Mouse (Mus musculus): Measurements from ENCODE around the gene 4930558K02Rik. TPM values are rescaled to one million over a fixed set of nuclear protein-coding genes. Genes with fewer than 3 reads are reported as not detected.
A peak's percentile ranks its signal among the peaks of the same experiment; 100 is the strongest.

The 4930558K02Rik gene
- polyA plus RNA-seq, 1 experiment from 2014 or later: 0.20 TPM

GRCm38 (mm10) chr1:162001328-162001727 lies 21.9 kb upstream of the 4930558K02Rik start:
- ATAC-seq (ENCODE audit: low read depth): no peak
- H3K4me2 ChIP-seq (ENCODE audit: low read depth, low read length): no peak overlapping the region
- 50% methylated on average over 8 of the region's 8 CpGs for WGBS

DNA sequence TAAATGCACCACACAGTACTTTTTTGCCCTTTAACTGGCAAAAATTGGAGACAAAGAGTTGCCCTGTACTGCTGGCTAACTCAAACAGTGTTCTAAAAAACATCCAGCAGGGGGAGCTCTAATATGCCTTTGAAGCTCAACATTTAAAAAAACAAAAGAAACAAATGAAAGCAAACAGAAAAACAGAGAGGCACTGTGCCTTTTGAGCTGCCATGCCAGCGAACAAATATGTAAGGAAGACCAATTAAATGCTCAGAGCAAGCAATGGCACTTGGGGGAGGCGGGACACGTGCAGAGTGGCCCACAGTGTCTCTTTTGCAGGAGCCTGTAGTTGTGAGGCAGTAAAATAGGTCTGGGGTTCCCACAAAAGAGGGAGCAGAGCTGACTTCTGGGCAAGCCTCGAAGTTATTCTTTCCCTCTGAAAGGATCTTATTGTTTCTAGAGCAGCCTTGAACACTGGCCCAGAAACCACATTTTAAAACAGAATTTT lies 20.5 kb upstream of the 4930558K02Rik start:
- peak overlapping the region; percentile 16; the same call in 1 of the 2 replicates for H3K4me2 ChIP-seq (ENCODE audit: low read depth, low read length)
- H3K9me3 ChIP-seq (ENCODE audit: control insufficient read depth, low read length): no peaks in the 10 kb centered on the region
- ATAC-seq (ENCODE audit: low read depth): peak; percentile 92
- 0 out of 2 replicates have a peak overlapping the region, but pooled peaks have one; percentile 3 for H3K9ac ChIP-seq (replicated peaks; ENCODE audit: low read depth, low read length)
- H3K36me3 ChIP-seq (ENCODE audit: control insufficient read depth, insufficient read depth, low read length): no peaks in the 10 kb centered on the region
- no peaks in the 10 kb centered on the region for H3K27me3 ChIP-seq (ENCODE audit: control insufficient read depth, insufficient read depth, low read length)
- H3K4me3 ChIP-seq (ENCODE audit: low read depth, low read length): no peak overlapping the region
- H3K4me1 ChIP-seq (ENCODE audit: control insufficient read depth, insufficient read depth, low read length): peaks cover 19% of the 10 kb centered on the region
- H3K27ac ChIP-seq (ENCODE audit: low read depth, low read length): peak overlapping the region; percentile 74
- 0% methylated on average over 4 of the region's 4 CpGs for WGBS

More at GRCm38 (mm10) chr1:162001328-162001727, 21.9 kb upstream of the 4930558K02Rik start:
- H3K4me3 ChIP-seq (ENCODE audit: low read depth, low read length): no peak overlapping the region
- no peaks in the 10 kb centered on the region for H3K27me3 ChIP-seq (ENCODE audit: control insufficient read depth, insufficient read depth, low read length)
- no peaks in the 10 kb centered on the region for H3K36me3 ChIP-seq (ENCODE audit: control insufficient read depth, insufficient read depth, low read length)
- no peak overlapping the region for H3K9ac ChIP-seq (replicated peaks; ENCODE audit: low read depth, low read length)
- no peak overlapping the region for H3K27ac ChIP-seq (ENCODE audit: low read depth, low read length)
- H3K9me3 ChIP-seq (ENCODE audit: control insufficient read depth, low read length): no peaks in the 10 kb centered on the region
- H3K4me1 ChIP-seq (ENCODE audit: control insufficient read depth, insufficient read depth, low read length): peaks cover 21% of the 10 kb centered on the region

GRCm38 (mm10) chr1:161999338-161999737 lies 19.9 kb upstream of the 4930558K02Rik start:
- H3K27ac ChIP-seq (ENCODE audit: low read depth, low read length): peak overlapping the region; percentile 74
- H3K27me3 ChIP-seq (ENCODE audit: control insufficient read depth, insufficient read depth, low read length): no peaks in the 10 kb centered on the region
- H3K9ac ChIP-seq (replicated peaks; ENCODE audit: low read depth, low read length): 0 out of 2 replicates have a peak overlapping the region, but pooled peaks have one; percentile 3
- no peaks in the 10 kb centered on the region for H3K9me3 ChIP-seq (ENCODE audit: control insufficient read depth, low read length)
- H3K4me2 ChIP-seq (ENCODE audit: low read depth, low read length): no peak overlapping the region
- ATAC-seq (ENCODE audit: low read depth): no peak
- H3K4me3 ChIP-seq (ENCODE audit: low read depth, low read length): no peak overlapping the region
- H3K36me3 ChIP-seq (ENCODE audit: control insufficient read depth, insufficient read depth, low read length): no peaks in the 10 kb centered on the region
- WGBS: 44% methylated on average over 5 of the region's 5 CpGs
- H3K4me1 ChIP-seq (ENCODE audit: control insufficient read depth, insufficient read depth, low read length): peaks cover 15% of the 10 kb centered on the region

GRCm38 (mm10) chr1:161998781-161999180 lies 19.3 kb upstream of the 4930558K02Rik start:
- WGBS: 81% methylated on average over 4 of the region's 4 CpGs
- no peak overlapping the region for H3K27ac ChIP-seq (ENCODE audit: low read depth, low read length)
- no peaks in the 10 kb centered on the region for H3K36me3 ChIP-seq (ENCODE audit: control insufficient read depth, insufficient read depth, low read length)
- no peaks in the 10 kb centered on the region for H3K27me3 ChIP-seq (ENCODE audit: control insufficient read depth, insufficient read depth, low read length)
- no peak overlapping the region for H3K9ac ChIP-seq (replicated peaks; ENCODE audit: low read depth, low read length)
- H3K9me3 ChIP-seq (ENCODE audit: control insufficient read depth, low read length): no peaks in the 10 kb centered on the region
- ATAC-seq (ENCODE audit: low read depth): no peak
- H3K4me2 ChIP-seq (ENCODE audit: low read depth, low read length): no peak overlapping the region
- peaks cover 10% of the 10 kb centered on the region for H3K4me1 ChIP-seq (ENCODE audit: control insufficient read depth, insufficient read depth, low read length)
- no peak overlapping the region for H3K4me3 ChIP-seq (ENCODE audit: low read depth, low read length)

GRCm38 (mm10) chr1:161992389-161992788 lies 13.0 kb upstream of the 4930558K02Rik start:
- Histone ChIP-seq H3K4me3 (ENCODE audit: low read depth, low read length) (no peak overlapping the region), H3K27ac (ENCODE audit: low read depth, low read length) (no peak overlapping the region), H3K4me2 (ENCODE audit: low read depth, low read length) (no peak overlapping the region), H3K9ac (replicated peaks; ENCODE audit: low read depth, low read length) (no peak overlapping the region), H3K4me1 (ENCODE audit: control insufficient read depth, insufficient read depth, low read length) (no peaks in the 10 kb centered on the region), H3K27me3 (ENCODE audit: control insufficient read depth, insufficient read depth, low read length) (no peaks in the 10 kb centered on the region), H3K36me3 (ENCODE audit: control insufficient read depth, insufficient read depth, low read length) (no peaks in the 10 kb centered on the region), H3K9me3 (ENCODE audit: control insufficient read depth, low read length) (no peaks in the 10 kb centered on the region)
- WGBS: 97% methylated on average over 7 of the region's 7 CpGs
- ATAC-seq (ENCODE audit: low read depth): no peak

DNA sequence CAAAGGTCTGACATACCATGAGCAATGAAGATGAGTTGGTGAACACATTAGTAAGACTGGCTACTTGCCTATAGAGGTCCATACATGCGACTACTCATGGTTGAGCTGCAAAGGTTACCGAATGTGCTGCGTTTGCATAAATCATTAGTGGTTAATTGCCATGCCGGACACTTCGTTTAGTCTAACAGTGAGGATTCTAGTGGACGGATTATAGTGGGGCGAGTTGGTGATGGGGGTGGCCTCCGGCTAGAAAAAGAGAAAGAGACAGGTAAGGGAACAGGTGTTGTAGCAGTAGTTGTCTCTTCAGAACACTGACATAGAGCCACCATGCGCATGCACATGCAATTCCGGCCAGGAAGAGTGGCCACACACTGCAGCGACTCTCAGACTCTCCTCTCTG lies 12.4 kb upstream of the 4930558K02Rik start:
- no peak overlapping the region for H3K9ac ChIP-seq (replicated peaks; ENCODE audit: low read depth, low read length)
- H3K27me3 ChIP-seq (ENCODE audit: control insufficient read depth, insufficient read depth, low read length): no peaks in the 10 kb centered on the region
- no peak for ATAC-seq (ENCODE audit: low read depth)
- H3K4me1 ChIP-seq (ENCODE audit: control insufficient read depth, insufficient read depth, low read length): no peaks in the 10 kb centered on the region
- H3K36me3 ChIP-seq (ENCODE audit: control insufficient read depth, insufficient read depth, low read length): no peaks in the 10 kb centered on the region
- no peak overlapping the region for H3K4me2 ChIP-seq (ENCODE audit: low read depth, low read length)
- no peak overlapping the region for H3K4me3 ChIP-seq (ENCODE audit: low read depth, low read length)
- H3K27ac ChIP-seq (ENCODE audit: low read depth, low read length): no peak overlapping the region
- H3K9me3 ChIP-seq (ENCODE audit: control insufficient read depth, low read length): no peaks in the 10 kb centered on the region
- 81% methylated on average over 11 of the region's 11 CpGs for WGBS

DNA sequence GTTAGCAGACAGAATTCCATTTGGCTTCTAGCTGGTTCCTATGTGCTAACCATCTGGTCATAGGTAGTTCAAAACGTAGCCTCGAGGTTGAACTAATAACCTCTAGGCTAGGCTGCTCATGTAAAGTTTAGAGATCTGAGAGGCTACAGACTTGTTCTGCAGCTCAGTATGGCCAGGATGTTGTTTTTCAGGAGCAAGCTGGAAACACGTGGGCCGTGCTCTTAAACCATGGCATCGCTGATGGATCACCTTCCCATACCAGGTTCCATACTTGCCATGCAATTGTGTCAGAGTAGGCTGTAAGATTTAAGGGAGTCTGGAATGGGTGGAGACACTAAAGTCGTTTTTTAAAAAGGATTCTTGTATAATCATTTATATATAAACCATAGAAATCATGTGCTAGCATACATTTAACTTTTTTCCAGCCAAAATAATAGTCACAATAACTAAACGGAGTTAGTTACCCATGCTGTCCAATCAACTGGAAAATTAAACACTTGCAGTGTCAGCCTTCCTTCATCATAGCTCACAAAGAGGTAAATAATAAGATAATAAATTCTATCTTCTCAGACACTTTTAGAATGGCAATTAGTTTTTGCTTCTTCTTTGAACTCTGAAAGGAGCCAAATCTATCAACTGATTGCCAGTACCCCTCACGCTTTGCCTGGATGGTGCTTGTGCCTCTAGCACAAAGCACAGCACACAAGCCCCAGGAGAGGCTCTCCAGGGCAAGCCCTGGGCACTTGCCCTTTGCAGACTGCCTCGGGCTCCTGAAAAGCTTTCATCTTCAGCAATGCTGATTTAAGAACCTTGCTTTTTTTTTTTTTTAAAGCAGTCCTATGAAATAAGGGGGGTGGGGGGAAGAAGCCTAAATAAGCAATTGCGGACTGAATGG lies 11.5 kb upstream of the 4930558K02Rik start:
- Histone ChIP-seq H3K4me2 (ENCODE audit: low read depth, low read length) (no peak overlapping the region), H3K9me3 (ENCODE audit: control insufficient read depth, low read length) (no peaks in the 10 kb centered on the region), H3K27ac (ENCODE audit: low read depth, low read length) (no peak overlapping the region), H3K4me1 (ENCODE audit: control insufficient read depth, insufficient read depth, low read length) (no peaks in the 10 kb centered on the region), H3K27me3 (ENCODE audit: control insufficient read depth, insufficient read depth, low read length) (no peaks in the 10 kb centered on the region), H3K36me3 (ENCODE audit: control insufficient read depth, insufficient read depth, low read length) (no peaks in the 10 kb centered on the region), H3K9ac (replicated peaks; ENCODE audit: low read depth, low read length) (no peak overlapping the region), H3K4me3 (ENCODE audit: low read depth, low read length) (no peak overlapping the region)
- no peak for ATAC-seq (ENCODE audit: low read depth)
- WGBS: 30% methylated on average over 10 of the region's 10 CpGs

- Histone ChIP-seq H3K36me3 (ENCODE audit: control insufficient read depth, insufficient read depth, low read length) (no peaks in the 10 kb centered on the region), H3K9me3 (ENCODE audit: control insufficient read depth, low read length) (no peaks in the 10 kb centered on the region), H3K27ac (ENCODE audit: low read depth, low read length) (no peak overlapping the region), H3K27me3 (ENCODE audit: control insufficient read depth, insufficient read depth, low read length) (no peaks in the 10 kb centered on the region), H3K4me1 (ENCODE audit: control insufficient read depth, insufficient read depth, low read length) (no peaks in the 10 kb centered on the region), H3K4me3 (ENCODE audit: low read depth, low read length) (no peak overlapping the region), H3K4me2 (ENCODE audit: low read depth, low read length) (no peak overlapping the region), H3K9ac (replicated peaks; ENCODE audit: low read depth, low read length) (no peak overlapping the region)
- WGBS: 20% methylated on average over 4 of the region's 4 CpGs
- no peak for ATAC-seq (ENCODE audit: low read depth)
These were observed 4.6 kb upstream of the 4930558K02Rik start for GRCm38 (mm10) chr1:161983979-161984566.

DNA sequence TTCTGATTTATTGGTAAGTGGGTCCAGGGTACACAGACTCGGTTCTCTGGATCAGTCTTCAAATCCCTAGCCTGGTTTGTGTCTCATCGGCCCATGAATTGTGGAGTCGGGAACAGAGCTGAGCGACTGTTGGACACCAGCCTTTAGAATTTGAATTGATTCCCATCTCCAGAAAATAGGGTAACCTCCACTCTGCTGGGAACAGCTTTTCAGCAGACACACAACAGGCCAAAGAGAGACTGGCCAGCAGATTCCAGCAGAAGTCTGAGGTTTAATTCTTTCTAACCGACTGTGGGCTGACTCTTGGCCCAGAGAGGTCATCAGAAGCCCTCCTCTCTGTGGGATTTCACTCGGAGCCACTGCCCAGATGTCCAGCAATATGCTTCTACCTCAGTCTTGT lies 4.0 kb upstream of the 4930558K02Rik start:
- Histone ChIP-seq H3K4me2 (ENCODE audit: low read depth, low read length) (no peak overlapping the region), H3K4me3 (ENCODE audit: low read depth, low read length) (no peak overlapping the region), H3K4me1 (ENCODE audit: control insufficient read depth, insufficient read depth, low read length) (no peaks in the 10 kb centered on the region), H3K27me3 (ENCODE audit: control insufficient read depth, insufficient read depth, low read length) (no peaks in the 10 kb centered on the region), H3K27ac (ENCODE audit: low read depth, low read length) (no peak overlapping the region), H3K9me3 (ENCODE audit: control insufficient read depth, low read length) (no peaks in the 10 kb centered on the region), H3K9ac (replicated peaks; ENCODE audit: low read depth, low read length) (no peak overlapping the region), H3K36me3 (ENCODE audit: control insufficient read depth, insufficient read depth, low read length) (no peaks in the 10 kb centered on the region)
- WGBS: 65% methylated on average over 6 of the region's 6 CpGs
- ATAC-seq (ENCODE audit: low read depth): no peak

Measured in neural tube, embryonic 14.5 days (tissue).